Mouse (Mus musculus) kidney, postnatal 25 days (tissue): ENCODE results near the gene Wfs1.
"Not testable (repeated sequence)": the region's sequence is repeated elsewhere in the genome, so short reads cannot be mapped to it uniquely, and the experiment has no call there.

Source experiments
- DNase-seq, 2 experiments: peaks; one replicate each; pipeline ENCODE4 v3.0.0; 2021; ENCODE audit warnings: mixed read lengths in 2 of 2

Wfs1 gene

GRCm38 (mm10) chr5:36982271-36982670 lies 6.7 kb downstream of the Wfs1 start:
- no peak for DNase-seq

DNA sequence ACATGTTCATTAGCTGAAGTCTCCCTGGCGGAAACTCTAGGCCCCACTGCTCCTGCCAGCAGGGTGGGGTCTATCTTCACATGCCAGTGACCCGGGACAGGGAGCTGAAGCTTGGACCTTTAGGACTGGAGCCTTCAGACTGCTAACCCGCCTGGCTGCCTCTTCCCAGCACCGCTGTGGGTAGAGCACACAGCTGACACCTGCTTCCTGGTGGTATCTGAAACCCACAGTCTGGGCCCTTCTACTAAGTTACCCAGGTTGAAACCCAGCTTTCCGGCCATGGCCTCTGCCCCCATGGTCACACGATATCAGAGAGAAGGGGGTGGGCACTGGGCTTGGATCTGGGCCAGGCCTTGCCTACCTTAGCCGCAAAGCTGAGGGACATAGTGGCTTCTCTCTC lies 9.4 kb downstream of the Wfs1 start:
- no peak for DNase-seq

- no peak for DNase-seq
Measured at GRCm38 (mm10) chr5:36979001-36979400, 10.0 kb downstream of the Wfs1 start.

- no peak for DNase-seq
Measured at GRCm38 (mm10) chr5:36977809-36978208, 11.2 kb downstream of the Wfs1 start.

GRCm38 (mm10) chr5:36975336-36975735 lies 13.7 kb downstream of the Wfs1 start:
- DNase-seq: no peak

- DNase-seq: no peak
Measured at GRCm38 (mm10) chr5:36971587-36971986, 17.4 kb downstream of the Wfs1 start.

GRCm38 (mm10) chr5:36960501-36960900 lies 28.5 kb downstream of the Wfs1 start:
- DNase-seq: no peak

- DNase-seq: peak; percentile 58 to 82
Measured at GRCm38 (mm10) chr5:36958837-36959236, 30.2 kb downstream of the Wfs1 start.

DNA sequence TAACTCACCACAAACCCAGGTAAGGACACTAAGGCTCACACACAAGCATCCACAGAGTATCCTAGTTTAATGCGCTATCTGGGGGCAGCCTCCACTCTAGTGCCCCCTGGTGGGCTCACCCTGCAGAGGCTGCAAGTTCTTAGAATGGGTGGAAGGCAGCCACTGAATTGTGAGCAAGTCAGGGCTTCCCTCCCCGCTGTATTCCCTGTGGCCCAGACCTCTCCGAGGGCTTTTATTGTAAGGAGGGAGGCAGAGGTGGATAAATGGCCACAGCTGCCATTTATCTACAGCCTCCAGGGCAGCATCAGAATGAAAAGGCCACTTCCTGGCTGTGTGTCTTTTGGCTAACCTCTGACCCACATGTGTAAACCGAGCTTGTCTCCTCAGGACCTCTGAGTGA lies 33.6 kb downstream of the Wfs1 start:
- DNase-seq: peak in 1 of 2 experiments; percentile 31

DNA sequence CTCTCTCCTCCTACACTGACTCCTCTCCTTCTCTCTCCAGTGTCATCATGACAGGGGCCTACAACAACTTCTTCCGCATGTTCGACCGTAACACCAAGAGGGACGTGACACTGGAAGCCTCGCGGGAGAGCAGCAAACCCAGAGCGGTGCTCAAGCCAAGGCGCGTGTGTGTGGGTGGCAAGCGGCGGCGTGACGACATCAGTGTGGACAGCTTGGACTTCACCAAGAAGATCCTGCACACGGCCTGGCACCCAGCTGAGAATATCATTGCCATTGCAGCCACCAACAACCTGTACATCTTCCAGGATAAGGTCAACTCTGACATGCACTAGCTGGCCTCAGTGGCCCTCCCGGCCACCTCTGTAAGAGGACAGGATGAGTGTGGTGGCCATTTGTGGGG lies 36.7 kb downstream of the Wfs1 start:
- DNase-seq: no peak

DNA sequence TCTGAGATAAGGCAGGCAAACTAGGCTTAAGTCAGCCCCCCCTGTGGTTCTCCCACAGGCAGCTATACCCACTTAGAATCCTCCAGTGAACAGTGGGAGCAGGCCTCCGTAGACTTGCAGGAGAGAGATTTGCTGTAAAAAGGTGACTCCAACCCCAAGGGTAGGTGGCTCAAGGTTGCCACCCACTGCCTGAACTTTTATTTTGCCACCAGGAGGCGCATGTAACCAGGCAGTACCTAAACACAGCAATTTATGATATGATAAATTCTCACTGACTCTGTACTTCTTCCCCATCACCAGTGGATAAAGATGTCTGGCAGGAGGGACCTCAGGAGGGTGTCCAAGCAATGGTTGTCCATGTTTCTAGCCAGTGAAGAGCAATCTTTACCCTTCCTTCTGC lies 38.1 kb downstream of the Wfs1 start:
- DNase-seq: peak in 1 of 2 experiments; percentile 30

DNA sequence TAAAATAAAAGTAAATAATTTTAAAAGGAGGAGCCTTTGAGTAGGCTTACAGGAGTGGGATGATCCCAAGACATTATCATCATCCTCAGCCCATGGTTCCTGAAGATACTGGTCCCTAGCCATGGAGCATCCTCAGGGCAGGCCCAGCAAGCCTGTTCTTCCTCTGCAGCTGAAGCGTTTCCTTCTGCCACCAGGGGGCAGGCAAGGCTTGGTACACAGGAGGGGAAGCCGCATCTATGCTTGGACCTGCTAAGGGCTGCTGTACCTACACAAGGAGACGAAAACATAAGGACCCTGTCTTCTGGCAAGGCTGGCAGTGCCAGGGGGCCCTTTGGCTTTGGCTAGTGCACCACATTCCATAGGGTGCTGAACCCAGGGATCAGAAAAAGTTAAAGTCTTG lies 40.2 kb downstream of the Wfs1 start:
- peak; percentile 73 to 87 for DNase-seq

GRCm38 (mm10) chr5:36946445-36946844 lies 42.6 kb downstream of the Wfs1 start:
- peak in 1 of 2 experiments; percentile 60 for DNase-seq

DNA sequence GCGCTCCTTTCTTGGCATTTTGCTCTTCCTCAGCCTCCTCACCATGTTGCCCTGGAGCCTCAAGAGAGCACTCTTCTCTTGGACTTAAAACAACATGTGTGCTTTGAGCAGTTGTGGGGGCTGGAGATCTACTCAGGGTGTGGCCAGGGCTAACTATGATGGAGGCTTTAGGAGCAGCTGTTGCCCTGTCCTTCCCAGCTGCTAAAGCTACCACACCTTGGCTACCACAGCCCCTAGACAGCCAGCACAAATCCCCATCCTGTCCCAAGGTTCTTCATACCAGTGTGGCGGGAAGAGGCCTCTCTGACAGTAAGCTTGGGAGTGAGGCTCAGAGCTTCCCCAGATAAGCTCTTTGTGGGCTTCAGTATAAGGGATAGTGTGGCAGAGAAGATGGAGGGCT lies 43.3 kb downstream of the Wfs1 start:
- DNase-seq: no peak

GRCm38 (mm10) chr5:36945102-36945701 lies 43.8 kb downstream of the Wfs1 start:
- no peak for DNase-seq

GRCm38 (mm10) chr5:36944552-36944951 lies 44.5 kb downstream of the Wfs1 start:
- DNase-seq: no peak

GRCm38 (mm10) chr5:36942446-36942845 lies 46.6 kb downstream of the Wfs1 start:
- no peak for DNase-seq

DNA sequence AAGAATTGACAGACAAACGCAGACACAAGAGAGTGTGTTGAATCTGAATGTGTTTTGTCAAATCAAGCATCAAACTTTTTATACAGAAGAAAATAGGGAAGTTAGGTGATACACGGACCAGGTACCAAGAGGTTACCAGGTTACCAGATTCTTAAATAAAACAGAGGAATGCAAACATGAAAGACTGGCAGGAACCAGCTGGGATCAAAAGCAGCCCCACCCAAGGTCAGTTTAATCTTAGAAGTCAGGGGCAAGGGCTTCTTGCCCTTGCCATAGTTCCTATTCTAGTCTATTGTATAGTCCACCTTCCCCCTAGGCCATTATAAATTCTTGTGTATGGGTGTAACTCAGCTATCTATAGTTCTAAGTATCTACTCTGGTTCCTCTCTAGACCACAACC lies 50.0 kb downstream of the Wfs1 start:
- not testable (repeated sequence) for DNase-seq

- no peak for DNase-seq
Measured at GRCm38 (mm10) chr5:36938021-36938420, 51.0 kb downstream of the Wfs1 start.

DNA sequence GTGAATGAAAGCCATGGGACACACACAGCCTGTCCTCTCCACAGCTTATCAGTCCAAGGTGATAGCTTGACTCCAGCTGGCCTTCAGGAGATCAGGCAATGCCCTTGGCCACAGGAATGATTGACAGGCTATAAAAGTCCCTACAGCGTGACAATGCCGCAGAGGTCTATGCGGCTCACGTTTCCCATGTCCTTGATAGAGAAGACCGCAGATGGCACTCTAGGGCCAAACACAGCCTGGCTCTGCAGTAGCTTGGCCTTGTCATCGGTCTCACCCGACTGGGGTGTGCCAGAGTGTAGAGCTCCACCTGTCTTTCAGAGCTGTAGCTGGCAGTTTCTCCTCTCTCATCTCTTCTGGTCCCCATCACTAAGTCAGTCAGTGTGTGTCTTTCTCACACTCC lies 52.5 kb downstream of the Wfs1 start:
- DNase-seq: no peak

DNA sequence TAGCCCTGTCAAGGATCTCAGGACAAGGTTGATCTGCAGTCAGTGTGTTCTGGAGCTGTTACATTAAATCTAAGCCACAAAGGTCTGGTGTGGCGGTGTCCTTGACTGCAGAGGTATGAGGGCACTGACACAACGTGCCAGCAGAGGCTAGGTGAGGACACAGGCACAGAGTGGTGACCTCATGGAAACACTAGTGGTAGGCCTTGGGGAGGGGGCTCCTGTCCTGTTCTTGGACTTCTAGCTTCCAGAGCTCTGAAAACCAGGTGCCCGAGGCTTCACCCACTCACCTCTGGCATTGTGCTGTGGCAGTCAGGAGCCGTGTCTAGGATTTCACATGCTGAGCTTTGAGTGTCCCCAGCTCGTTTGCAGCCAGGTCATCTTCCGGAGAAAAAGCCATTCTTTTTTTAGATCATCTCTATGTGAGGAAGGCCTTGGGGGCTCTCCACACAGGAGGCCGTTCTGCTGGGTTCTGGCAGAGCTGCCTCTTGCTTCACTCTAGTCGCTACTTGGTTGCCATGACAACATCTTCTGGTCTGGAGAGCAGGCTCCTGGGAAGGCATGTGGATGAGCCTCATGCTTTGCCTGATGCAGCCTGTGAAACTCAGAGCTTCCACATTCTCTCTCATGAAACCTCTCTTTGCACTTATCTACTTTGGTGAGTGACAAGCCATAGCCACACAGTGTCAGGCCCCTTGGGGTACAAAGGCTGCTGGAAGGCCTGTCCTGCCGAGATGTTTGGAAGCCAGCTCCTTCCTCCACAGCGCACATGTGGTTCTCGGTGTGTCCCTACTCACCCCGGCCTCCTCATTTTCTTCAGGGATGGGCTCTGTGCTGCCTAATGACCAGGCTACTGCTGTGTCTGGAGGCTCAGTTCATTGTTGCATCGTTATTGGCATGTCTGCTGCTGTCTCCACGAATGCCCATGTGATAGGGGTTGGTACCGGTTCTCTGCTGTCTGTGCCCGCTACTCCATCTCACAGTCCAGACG lies 53.2 kb downstream of the Wfs1 start:
- no peak for DNase-seq

DNA sequence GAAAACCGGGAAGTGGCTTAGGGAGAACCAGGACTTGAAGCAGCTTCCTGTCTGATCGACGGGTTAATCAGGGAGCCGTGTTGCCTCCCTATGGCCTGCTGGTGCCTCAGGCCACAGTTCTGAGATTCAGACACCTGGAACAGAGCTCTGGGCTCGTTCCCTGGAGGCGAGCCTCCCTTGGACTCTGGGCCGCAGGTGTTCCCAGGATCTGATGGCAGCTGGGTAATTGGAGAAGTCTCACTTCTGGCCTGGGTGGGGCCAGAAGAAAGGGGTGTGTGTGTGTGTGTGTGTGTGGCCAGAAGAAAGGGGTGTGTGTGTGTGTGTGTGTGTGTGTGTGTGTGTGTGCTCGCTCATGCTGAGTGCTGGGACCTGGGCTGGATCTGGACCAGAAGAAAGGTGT lies 55.6 kb downstream of the Wfs1 start:
- no peak for DNase-seq

DNA sequence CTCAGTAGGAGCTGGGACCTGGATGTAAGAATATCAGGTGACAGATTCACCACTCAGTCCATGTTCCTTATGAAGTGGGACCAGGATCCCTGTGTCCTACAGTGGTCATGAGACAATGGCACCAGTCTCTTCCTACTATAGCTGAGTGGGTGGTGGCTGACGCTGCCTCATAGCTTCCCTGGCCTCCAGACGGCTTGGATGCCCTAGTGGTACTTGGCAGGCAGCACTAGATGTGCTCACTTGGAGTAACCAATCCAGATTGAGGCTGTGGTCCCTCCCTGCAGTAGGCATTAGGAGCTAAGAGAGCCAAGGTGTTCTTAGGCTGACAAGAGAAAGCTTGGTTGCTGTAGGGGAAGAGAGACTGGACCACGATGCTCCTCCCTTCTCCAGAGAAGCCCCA lies 59.6 kb downstream of the Wfs1 start:
- no peak for DNase-seq

GRCm38 (mm10) chr5:36928701-36929100 lies 60.3 kb downstream of the Wfs1 start:
- no peak for DNase-seq
